Mouse (Mus musculus) MEL (cell line): Measurements from ENCODE around the gene Cdadc1. TPM values are rescaled to one million over a fixed set of nuclear protein-coding genes. Genes with fewer than 3 reads are reported as not detected.
"Not testable (repeated sequence)": the region's sequence is repeated elsewhere in the genome, so short reads cannot be mapped to it uniquely, and the experiment has no call there.

Experiments used
- DNase-seq: peaks from one replicate; pipeline ENCODE4 v3.0.0; 2011; ENCODE audit warnings: low read depth, low spot score
- H3K27ac ChIP-seq: 2 replicates; pipeline ENCODE4 v1.5.1; 2012; ENCODE audit warnings: low read depth, mild to moderate bottlenecking, control low read depth, low read length, moderate library complexity; ENCODE audit not compliant: control insufficient read depth
- H3K27me3 ChIP-seq, 2 experiments: fragments of 150-350 bp in 1 of 2; sonication (generic) in 1 of 2; 2 replicates each; pipeline ENCODE4 v1.6.1; 2012; ENCODE audit warnings: low read length in 2 of 2, mild to moderate bottlenecking in 2 of 2, improper control_type of control experiment in 1 of 2, moderate library complexity in 1 of 2; ENCODE audit not compliant: insufficient read depth in 2 of 2, control insufficient read depth in 1 of 2
- H3K36me3 ChIP-seq, 2 experiments: 2 replicates each; pipeline ENCODE4 v1.6.1; 2012 to 2014; ENCODE audit warnings: low read length in 2 of 2, improper control_type of control experiment in 1 of 2, inconsistent platforms in 1 of 2, mild to moderate bottlenecking in 1 of 2; ENCODE audit not compliant: insufficient read depth in 2 of 2, control insufficient read depth in 1 of 2
- H3K4me1 ChIP-seq, 2 experiments: fragments of 150-350 bp in 1 of 2; sonication (generic) in 1 of 2; 2 replicates each; pipeline ENCODE4 v1.6.1; 2012; ENCODE audit warnings: low read length in 2 of 2, improper control_type of control experiment in 1 of 2, mild to moderate bottlenecking in 1 of 2; ENCODE audit not compliant: insufficient read depth in 2 of 2, control insufficient read depth in 1 of 2
- H3K4me3 ChIP-seq, 2 experiments: fragments of 150-350 bp in 1 of 2; sonication (generic) in 1 of 2; 2 replicates each; pipeline ENCODE4 v1.5.1; 2012; ENCODE audit warnings: low read depth in 2 of 2, low read length in 2 of 2, mild to moderate bottlenecking in 2 of 2, moderate library complexity in 2 of 2, control low read depth in 1 of 2, improper control_type of control experiment in 1 of 2; ENCODE audit not compliant: control insufficient read depth in 1 of 2, insufficient read depth in 1 of 2
- H3K79me2 ChIP-seq: 2 replicates; pipeline ENCODE4 v1.6.1; 2012; ENCODE audit warnings: mild to moderate bottlenecking, low read length, moderate library complexity; ENCODE audit not compliant: control insufficient read depth, poor library complexity, insufficient read depth
- H3K9ac ChIP-seq: 2 replicates; pipeline ENCODE4 v1.6.1; 2012; ENCODE audit warnings: low read depth, mild to moderate bottlenecking, control low read depth, low read length, moderate library complexity; ENCODE audit not compliant: control insufficient read depth, poor library complexity, severe bottlenecking
- H3K9me3 ChIP-seq: fragments of 150-350 bp; sonication (generic); replicated peaks from 2 replicates; pipeline ENCODE4 v1.6.1; 2012; ENCODE audit warnings: mild to moderate bottlenecking, low read length, improper control_type of control experiment, moderate library complexity; ENCODE audit not compliant: insufficient read depth
- CTCF ChIP-seq, 3 experiments: IDR thresholded peaks in 2 of 3; conservative IDR thresholded peaks in 1 of 3; 2 replicates each; pipeline ENCODE4 v1.5.1; 2011 to 2012; ENCODE audit warnings: low read length in 3 of 3, low read depth in 2 of 3, mild to moderate bottlenecking in 2 of 3, improper control_type of control experiment in 1 of 3, inconsistent platforms in 1 of 3, mixed read lengths in 1 of 3, moderate library complexity in 1 of 3; ENCODE audit not compliant: control insufficient read depth in 1 of 3, insufficient read depth in 1 of 3, poor library complexity in 1 of 3, severe bottlenecking in 1 of 3
- ELF1 ChIP-seq: IDR thresholded peaks from 2 replicates; pipeline ENCODE4 v1.6.1; 2014; ENCODE audit warnings: low read depth, mild to moderate bottlenecking, inconsistent platforms, low read length, improper control_type of control experiment, moderate library complexity
- GABPA ChIP-seq: IDR thresholded peaks from 2 replicates; pipeline ENCODE4 v1.6.1; 2012; ENCODE audit warnings: low read depth, mild to moderate bottlenecking, inconsistent platforms, low read length, improper control_type of control experiment, moderate library complexity
- GATA1 ChIP-seq: IDR thresholded peaks from 2 replicates; pipeline ENCODE4 v1.6.1; 2011; ENCODE audit warnings: low read depth, low read length, improper control_type of control experiment
- HCFC1 ChIP-seq: IDR thresholded peaks from 2 replicates; pipeline ENCODE4 v1.6.1; 2012; ENCODE audit warnings: low read depth, mild to moderate bottlenecking, inconsistent platforms, low read length, improper control_type of control experiment, moderate library complexity
- MAFK ChIP-seq: IDR thresholded peaks from 2 replicates; pipeline ENCODE4 v1.6.1; 2011; ENCODE audit warnings: low read depth, mild to moderate bottlenecking, low read length, improper control_type of control experiment, borderline replicate concordance
- MAZ ChIP-seq: IDR thresholded peaks from 2 replicates; pipeline ENCODE4 v1.6.1; 2012; ENCODE audit warnings: low read depth, mild to moderate bottlenecking, inconsistent platforms, low read length, improper control_type of control experiment
- MXI1 ChIP-seq: IDR thresholded peaks from 2 replicates; pipeline ENCODE4 v1.6.1; 2011; ENCODE audit warnings: mild to moderate bottlenecking, low read depth, low read length, improper control_type of control experiment
- MYB ChIP-seq: IDR thresholded peaks from 2 replicates; pipeline ENCODE4 v1.6.1; 2011; ENCODE audit warnings: mild to moderate bottlenecking, low read depth, low read length, improper control_type of control experiment
- NRF1 ChIP-seq: IDR thresholded peaks from 2 replicates; pipeline ENCODE4 v1.6.1; 2014; ENCODE audit warnings: low read depth, mild to moderate bottlenecking, inconsistent platforms, low read length, improper control_type of control experiment, moderate library complexity; ENCODE audit not compliant: poor library complexity, insufficient read depth, severe bottlenecking
- POLR2AphosphoS5 ChIP-seq: IDR thresholded peaks from 2 replicates; pipeline ENCODE4 v1.6.1; 2012; ENCODE audit warnings: low read depth, borderline replicate concordance, mild to moderate bottlenecking, inconsistent platforms, low read length, moderate library complexity, mixed read lengths
- RAD21 ChIP-seq: IDR thresholded peaks from 2 replicates; pipeline ENCODE4 v1.6.1; 2011; ENCODE audit warnings: mild to moderate bottlenecking, low read depth, low read length, improper control_type of control experiment
- SIN3A ChIP-seq: IDR thresholded peaks from 2 replicates; pipeline ENCODE4 v1.6.1; 2012; ENCODE audit warnings: low read length, improper control_type of control experiment, inconsistent platforms
- SMC3 ChIP-seq: IDR thresholded peaks from 2 replicates; pipeline ENCODE4 v1.6.1; 2011; ENCODE audit warnings: low read depth, low read length, improper control_type of control experiment
- TCF12 ChIP-seq: IDR thresholded peaks from 2 replicates; pipeline ENCODE4 v1.6.1; 2014; ENCODE audit warnings: low read depth, mild to moderate bottlenecking, inconsistent platforms, low read length, improper control_type of control experiment, moderate library complexity
- ZC3H11A ChIP-seq: IDR thresholded peaks from 2 replicates; pipeline ENCODE4 v1.6.1; 2012; ENCODE audit warnings: low read depth, mild to moderate bottlenecking, inconsistent platforms, low read length, improper control_type of control experiment
- ZKSCAN1 ChIP-seq: IDR thresholded peaks from 2 replicates; pipeline ENCODE4 v1.6.1; 2012; ENCODE audit warnings: low read depth, mild to moderate bottlenecking, inconsistent platforms, low read length, improper control_type of control experiment, moderate library complexity
- ZMIZ1 ChIP-seq: IDR thresholded peaks from 2 replicates; pipeline ENCODE4 v1.6.1; 2012; ENCODE audit warnings: low read depth, mild to moderate bottlenecking, inconsistent platforms, low read length, improper control_type of control experiment, moderate library complexity
- ZNF384 ChIP-seq: IDR thresholded peaks from 2 replicates; pipeline ENCODE4 v1.6.1; 2012; ENCODE audit warnings: low read depth, mild to moderate bottlenecking, inconsistent platforms, low read length, improper control_type of control experiment
- polyA plus RNA-seq, 2 experiments: library from polyadenylated mRNA; stranded (reverse) in 1 of 2; unstranded in 1 of 2; fragments of >175 nt in 1 of 2; fragments of >200 nt in 1 of 2; gene quantifications; 2 replicates each; pipeline versions ENCODE4 v1.2.1 to v1.2.4; 2012; ENCODE audit warnings: low replicate concordance in 2 of 2, low read depth in 1 of 2; ENCODE audit not compliant: insufficient read length in 2 of 2, insufficient read depth in 1 of 2, missing spikeins in 1 of 2
- total RNA-seq: library from RNA; depleted of rRNA; stranded (reverse); fragments of 300-350 nt; gene quantifications from 2 replicates; pipeline ENCODE4 v1.2.3, GENCODE M21; 2012

Gene Cdadc1
- total and polyA plus RNA-seq, 3 experiments: 16.4 to 23.8 TPM; not detected in 1

DNA sequence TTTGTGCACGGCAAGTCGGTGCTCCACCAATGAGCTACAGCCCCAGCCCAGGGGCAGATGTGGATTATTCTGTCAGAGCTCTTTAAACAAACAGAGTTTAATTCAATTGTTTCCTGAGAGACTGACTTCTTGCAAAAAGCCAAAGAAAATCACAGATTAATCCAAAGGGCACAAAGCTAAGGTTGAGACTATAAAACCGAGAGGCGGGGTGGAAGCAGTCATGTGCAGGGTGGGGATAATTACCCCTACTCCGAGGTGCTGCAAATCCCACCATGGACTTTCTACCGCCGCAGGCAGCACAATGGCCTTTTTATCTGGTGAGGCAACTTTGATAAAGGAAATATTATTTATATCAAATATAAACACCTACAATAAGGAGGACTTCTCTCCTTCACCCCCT, 19.0 kb upstream of the Cdadc1 start:
- no peaks in the 10 kb centered on the region for H3K27me3 ChIP-seq
- H3K79me2 ChIP-seq: no peaks in the 10 kb centered on the region
- DNase-seq: no peak
- no peaks in the 10 kb centered on the region for H3K36me3 ChIP-seq
- H3K4me1 ChIP-seq: no peaks in the 10 kb centered on the region; a peak in 1 of 4 replicates
- no peak overlapping the region for H3K4me3 ChIP-seq
- no peak overlapping the region for H3K9ac ChIP-seq
- no peak overlapping the region for H3K27ac ChIP-seq
- H3K9me3 ChIP-seq: no peaks in the 10 kb centered on the region
- no peak for TF ChIP-seq GATA1
- no peak for TF ChIP-seq MAZ
- TF ChIP-seq, all 39 proteins: peak for 0

DNA sequence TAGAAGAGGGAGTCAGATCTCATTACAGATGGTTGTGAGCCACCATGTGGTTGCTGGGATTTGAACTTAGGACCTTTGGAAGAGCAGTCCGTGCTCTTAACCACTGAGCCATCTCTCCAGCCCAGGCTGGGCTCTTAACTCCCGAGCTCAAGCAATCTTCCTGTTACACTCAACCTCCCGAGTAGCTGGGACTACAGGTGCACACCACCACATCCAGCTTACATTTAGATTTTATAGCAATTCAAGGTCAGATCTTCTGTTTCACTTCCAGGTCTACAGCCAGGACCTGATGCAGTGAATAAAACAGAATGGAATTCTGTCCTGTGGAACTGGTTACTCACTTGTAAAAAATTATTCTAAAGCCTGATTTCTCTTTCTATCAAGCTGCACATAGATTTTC, 16.4 kb upstream of the Cdadc1 start:
- H3K9me3 ChIP-seq, H3K27me3 ChIP-seq, H3K9ac ChIP-seq, H3K27ac ChIP-seq, H3K36me3 ChIP-seq, H3K4me1 ChIP-seq, H3K4me3 ChIP-seq, H3K79me2 ChIP-seq: not testable (repeated sequence)
- DNase-seq: peak; percentile 12

DNA sequence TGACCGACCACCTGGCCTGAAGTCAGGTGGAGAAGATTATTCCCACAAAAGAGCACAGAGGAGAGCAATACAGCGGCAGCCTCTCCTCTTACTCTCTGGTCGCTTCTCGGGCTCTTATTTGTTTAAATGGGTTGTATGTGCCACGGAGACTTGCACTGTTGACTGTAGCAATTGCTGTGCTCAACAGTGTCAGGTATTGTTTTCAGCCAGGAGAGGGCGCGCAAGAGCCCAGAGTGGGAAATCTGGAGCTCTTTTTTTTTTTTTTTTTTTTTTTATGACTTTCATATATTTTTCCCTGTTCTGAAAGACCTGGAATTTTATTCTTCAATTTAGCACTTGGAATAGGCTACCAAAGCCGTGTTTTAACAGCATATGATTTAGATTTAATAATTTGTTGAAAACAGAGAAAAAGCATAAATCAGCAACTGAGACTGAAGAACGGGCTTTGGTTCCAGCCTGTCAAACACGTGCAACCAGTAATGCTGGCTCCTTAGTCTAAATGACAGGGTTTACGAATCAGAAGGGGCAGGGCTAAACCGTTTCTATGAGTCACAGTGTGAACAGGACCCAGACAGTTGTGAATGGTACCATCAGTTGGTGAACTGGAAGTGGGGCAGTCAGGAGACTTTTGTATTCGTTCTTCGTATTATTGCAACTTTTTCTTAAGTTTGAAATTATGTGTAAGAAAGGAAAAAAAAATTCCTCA, 15.3 kb upstream of the Cdadc1 start:
- no peaks in the 10 kb centered on the region; a peak in 1 of 4 replicates for H3K4me1 ChIP-seq
- TF ChIP-seq HCFC1 (no peak), MAZ (no peak), RAD21 (peak; percentile 49), TCF12 (no peak), MYB (no peak), ZC3H11A (no peak; the same call in 1 of the 2 replicates), CTCF (IDR thresholded peaks at IDR 0.05 in 2 of 3, conservative IDR thresholded peaks at IDR 0.05 in 1 of 3; ENCODE audit: control insufficient read depth in 1 of 3, insufficient read depth in 1 of 3, low read depth in 2 of 3, low read length in 3 of 3, poor library complexity in 1 of 3, severe bottlenecking in 1 of 3) (peak; percentile 55 to 80 (median 61)), ZMIZ1 (no peak), SMC3 (peak; percentile 68), ZNF384 (peak; percentile 99), POLR2AphosphoS5 (no peak), ZKSCAN1 (peak; percentile 53; the same call in 1 of the 2 replicates), SIN3A (no peak), ELF1 (no peak), NRF1 (no peak), MAFK (no peak), GABPA (no peak), MXI1 (no peak)
- TF ChIP-seq, all 39 proteins: peak for 5
- Histone ChIP-seq H3K79me2 (no peaks in the 10 kb centered on the region), H3K27ac (no peak overlapping the region), H3K9me3 (no peaks in the 10 kb centered on the region), H3K4me3 (no peak overlapping the region), H3K27me3 (no peaks in the 10 kb centered on the region), H3K9ac (no peak overlapping the region), H3K36me3 (no peaks in the 10 kb centered on the region)
- DNase-seq: peak; percentile 66
